Mouse (Mus musculus) heart, adult 2 months (tissue): Measurements from ENCODE around the gene Ndufs4.

ENCODE experiments used
- CTCF ChIP-seq: fragments of 200-600 bp; IDR thresholded peaks from 2 replicates; pipeline ENCODE4 v1.8.1; 2022; ENCODE audit warnings: antibody characterized with exemption, mild to moderate bottlenecking, moderate library complexity
- POLR2A ChIP-seq: fragments of 200-500 bp; IDR thresholded peaks from 2 replicates; pipeline ENCODE4 v1.6.1; 2011; ENCODE audit warnings: mild to moderate bottlenecking, low read depth, low read length, control low read depth; ENCODE audit not compliant: insufficient read depth

- TF ChIP-seq POLR2A, result no peak
- TF ChIP-seq CTCF, result no peak
These were observed 44.4 kb upstream of the Ndufs4 start for GRCm38 (mm10) chr13:114432491-114432890.
